Comparison of ENCODE assay signal across 23 mouse cellular contexts in the genomic region with DNA sequence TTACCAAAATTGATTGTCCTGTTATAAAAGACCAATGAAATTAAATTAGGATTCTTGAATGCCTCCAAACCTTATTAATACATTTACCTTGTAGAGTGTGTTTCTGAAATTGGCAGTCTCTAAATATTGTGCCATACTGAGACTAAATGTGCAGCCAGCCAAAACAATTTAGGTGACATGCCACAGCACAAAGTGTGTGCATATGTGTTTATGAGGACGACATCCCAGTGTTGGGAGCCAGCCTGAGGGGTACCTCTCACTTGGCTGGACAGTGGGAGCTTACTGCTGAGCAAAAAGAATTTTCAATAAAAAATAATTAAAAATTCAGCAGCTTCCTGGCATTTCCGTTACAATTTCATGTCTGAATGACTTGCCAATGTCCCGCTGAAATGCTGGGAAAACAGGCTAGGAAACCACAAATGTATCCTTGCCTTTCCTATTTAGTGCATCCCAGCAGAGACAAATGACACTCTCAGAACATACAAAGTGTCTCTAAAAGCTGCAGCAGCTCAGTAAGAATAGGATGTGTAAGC. TPM values are rescaled to one million over a fixed set of nuclear protein-coding genes. Genes with fewer than 3 reads are reported as not detected.
DNase-seq lines count a peak whose midpoint lies in the region; ATAC-seq and TF ChIP-seq lines count a peak whose summit lies in the region.
"Had no signal": no experiment of that assay in that cellular context is flagged by ENCODE, and none has a peak within 500 bp of the region (broad histone marks: within the 10 kb centered on the region; RNA-seq: fewer than 3 reads in every experiment).

No protein-coding gene starts in this region.

- no peak overlapping the region for H3K9ac ChIP-seq in neural tube, embryonic 15.5 days (replicated peaks)
- H3K9ac ChIP-seq: forebrain, embryonic 12.5 days; limb, embryonic 15.5 days; liver, embryonic 14.5 days; lung, embryonic 15.5 days had no signal

- 58% methylated on average over 3 of the region's 3 CpGs for WGBS in neural tube, embryonic 15.5 days
- WGBS in kidney, adult 2 months: 71% methylated on average over 3 of the region's 3 CpGs
- 96% methylated on average over 3 of the region's 3 CpGs for WGBS in thymus, adult 2 months

- no peak for TF ChIP-seq CTCF in kidney, adult 2 months (conservative IDR thresholded peaks at IDR 0.05; ENCODE audit: insufficient read depth, insufficient read length, low read depth, low read length)
- TF ChIP-seq CTCF in thymus, adult 2 months (IDR thresholded peaks at IDR 0.05; ENCODE audit: borderline replicate concordance, control insufficient read depth, extremely low read depth, insufficient read depth, low read length, poor library complexity): no peak

- H3K9me3 ChIP-seq in neural tube, embryonic 15.5 days (replicated peaks): no peaks in the 10 kb centered on the region
- H3K9me3 ChIP-seq: embryonic facial prominence, embryonic 10.5 days; forebrain, embryonic 12.5 days; heart, embryonic 10.5 days; limb, embryonic 15.5 days; lung, embryonic 15.5 days had no signal

- H3K4me1 ChIP-seq in neural tube, embryonic 15.5 days: peaks cover 17% of the 10 kb centered on the region
- no peaks in the 10 kb centered on the region; the same call in 1 of the 2 replicates for H3K4me1 ChIP-seq in kidney, adult 2 months (ENCODE audit: control insufficient read depth, insufficient read depth, low read length)
- H3K4me1 ChIP-seq in thymus, adult 2 months (replicated peaks; ENCODE audit: control insufficient read depth, insufficient read depth, low read length): no peaks in the 10 kb centered on the region
- H3K4me1 ChIP-seq: embryonic facial prominence, embryonic 10.5 days; limb, embryonic 15.5 days had no signal

- H3K4me3 ChIP-seq in neural tube, embryonic 15.5 days (replicated peaks): no peak overlapping the region
- no peak overlapping the region for H3K4me3 ChIP-seq in kidney, adult 2 months (ENCODE audit: insufficient read depth, low read depth, low read length)
- no peak overlapping the region for H3K4me3 ChIP-seq in thymus, adult 2 months (ENCODE audit: control insufficient read depth, insufficient read depth, low read length)
- H3K4me3 ChIP-seq: embryonic facial prominence, embryonic 10.5 days; forebrain, embryonic 12.5 days; heart, embryonic 10.5 days; left cerebral cortex, adult 2 months; limb, embryonic 15.5 days; lung, embryonic 15.5 days had no signal

- TF ChIP-seq POLR2A in kidney, adult 2 months (IDR thresholded peaks at IDR 0.05; ENCODE audit: low read depth, low read length): no peak
- TF ChIP-seq POLR2A in thymus, adult 2 months (IDR thresholded peaks at IDR 0.05; ENCODE audit: control insufficient read depth, extremely low read depth, insufficient read depth, low read length, poor library complexity): no peak

- DNase-seq in adrenal gland, postnatal 10 days: peak; percentile 16
- DNase-seq in adrenal gland, postnatal 14 days: no peak
- DNase-seq in neural tube, embryonic 10.5 days (ENCODE audit: extremely low spot score, low spot score): no peak
- peak; percentile 28 for DNase-seq in cerebellum, adult 9-11 months
- DNase-seq in gonadal fat pad, adult 2 months (ENCODE audit: low read depth): peak; percentile 44
- no peak for DNase-seq in kidney, adult 2 months
- no peak for DNase-seq in thymus, adult 2 months
- DNase-seq: kidney, adult 18-20 months; layer of hippocampus, adult 9-11 months; right cerebral cortex, postnatal 14 days; thymus, postnatal 36 days had no signal

- H3K27me3 ChIP-seq in neural tube, embryonic 15.5 days (replicated peaks): no peaks in the 10 kb centered on the region
- no peaks in the 10 kb centered on the region for H3K27me3 ChIP-seq in kidney, adult 2 months (replicated peaks; ENCODE audit: control insufficient read depth, insufficient read depth, low read length)
- no peaks in the 10 kb centered on the region for H3K27me3 ChIP-seq in thymus, adult 2 months (ENCODE audit: control insufficient read depth, insufficient read depth, low read length)
- H3K27me3 ChIP-seq: forebrain, embryonic 12.5 days; limb, embryonic 15.5 days; lung, embryonic 15.5 days had no signal

- no peak overlapping the region for H3K4me2 ChIP-seq in neural tube, embryonic 15.5 days
- H3K4me2 ChIP-seq: forebrain, embryonic 12.5 days; limb, embryonic 15.5 days; lung, embryonic 15.5 days had no signal

- H3K27ac ChIP-seq in neural tube, embryonic 15.5 days (replicated peaks): peak overlapping the region; percentile 28; the same call in 1 of the 2 replicates
- no peak overlapping the region for H3K27ac ChIP-seq in kidney, adult 2 months (ENCODE audit: insufficient read depth, low read depth, low read length)
- H3K27ac ChIP-seq in thymus, adult 2 months (ENCODE audit: control insufficient read depth, insufficient read depth, low read length): no peak overlapping the region
- H3K27ac ChIP-seq: embryonic facial prominence, embryonic 10.5 days; forebrain, embryonic 12.5 days; heart, embryonic 10.5 days; kidney, postnatal 0 days; left cerebral cortex, adult 2 months; limb, embryonic 15.5 days; liver, embryonic 14.5 days; lung, embryonic 15.5 days; macrophage had no signal

- no peak for ATAC-seq in neural tube, embryonic 15.5 days (ENCODE audit: low FRiP score)
- ATAC-seq: midbrain, embryonic 16.5 days had no signal

- H3K36me3 ChIP-seq in neural tube, embryonic 15.5 days: 0 out of 2 replicates have a peak, but pooled peaks cover 2% of the 10 kb centered on the region
- no peaks in the 10 kb centered on the region for H3K36me3 ChIP-seq in kidney, adult 2 months (ENCODE audit: control insufficient read depth, insufficient read depth, low read length)
- no peaks in the 10 kb centered on the region for H3K36me3 ChIP-seq in thymus, adult 2 months (ENCODE audit: control insufficient read depth, insufficient read depth, low read length)
- H3K36me3 ChIP-seq: embryonic facial prominence, embryonic 10.5 days; forebrain, embryonic 12.5 days; heart, embryonic 10.5 days; limb, embryonic 15.5 days; lung, embryonic 15.5 days had no signal

RNA-seq across cellular contexts. Expression of a gene that starts 46.5 kb away (rescaled TPM):
- under 1 TPM; 0.12 to 0.24 TPM for total RNA-seq in adrenal gland, postnatal 10 days (2021)
- total RNA-seq in adrenal gland, postnatal 14 days (2021): 0.11 and 0.19 TPM in 2 replicates
- polyA plus RNA-seq in neural tube, embryonic 15.5 days (2015; fragmentation: Nextera tagmentation; extraction: Ambion mirVana): 0.10 and 0.23 TPM in 2 replicates
- 1.0 and 1.1 TPM in 2 replicates for polyA plus RNA-seq in gonadal fat pad, adult 2 months (2012; rRNA removed)
- 600 and 1,070 TPM in 2 replicates for polyA plus RNA-seq in kidney, adult 2 months (2012; rRNA removed)
- 1.3 TPM in 2 replicates for polyA plus RNA-seq in thymus, adult 2 months (2012; rRNA removed)
- total RNA-seq: hematopoietic stem cell, adult 5-6 weeks had no signal
- polyA plus RNA-seq: embryonic facial prominence, embryonic 10.5 days; forebrain, embryonic 12.5 days; limb, embryonic 15.5 days; macrophage; midbrain, embryonic 16.5 days had no signal

Comparison
In these comparisons a context has a peak if more than half of its experiments do, and no peak if none do; other contexts are left out.
1. DNase-seq: peak in adrenal gland, postnatal 10 days (single experiment), cerebellum, adult 9-11 months (single experiment) and gonadal fat pad, adult 2 months (single experiment); none in adrenal gland, postnatal 14 days (single experiment), neural tube, embryonic 10.5 days (single experiment), kidney, adult 2 months (single experiment) and thymus, adult 2 months (single experiment).
2. RNA of a gene that starts 46.5 kb away (polyA plus RNA-seq): 600 to 1,070 TPM in kidney, adult 2 months; 1.3 TPM in thymus, adult 2 months, 1.0 to 1.1 TPM in gonadal fat pad, adult 2 months and 0.10 to 0.23 TPM in neural tube, embryonic 15.5 days; every median in the first group is over 100 times any median in the second.